Mouse (Mus musculus): ENCODE data around the gene Csnk2a2. TPM values are rescaled to one million over a fixed set of nuclear protein-coding genes. Genes with fewer than 3 reads are reported as not detected.

The Csnk2a2 gene
- polyA plus RNA-seq, 1 experiment from 2014 or later, result 2.7 TPM

DNA sequence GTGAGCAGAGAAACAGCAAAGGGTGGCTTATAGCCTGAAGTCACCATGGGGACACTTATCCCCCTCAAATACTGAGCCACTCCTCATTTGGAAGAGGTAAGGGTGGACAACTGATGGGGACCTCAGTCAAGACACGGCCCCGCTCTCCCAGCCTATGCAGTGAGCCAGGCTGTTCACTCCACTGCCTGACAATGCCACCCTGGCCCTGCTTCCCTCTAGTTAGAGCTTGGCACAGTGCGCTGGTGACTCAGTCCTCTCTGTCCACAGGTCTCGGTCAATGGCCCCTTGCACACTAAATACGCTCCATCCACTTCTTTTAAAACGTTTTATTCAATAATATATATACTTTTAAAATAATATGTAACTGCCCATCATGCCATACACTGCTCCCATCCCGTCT lies 42.2 kb downstream of the Csnk2a2 start:
- Histone ChIP-seq H3K27ac (ENCODE audit: low read length) (no peak overlapping the region), H3K36me3 (ENCODE audit: control insufficient read depth, insufficient read depth) (peaks cover 8% of the 10 kb centered on the region)
- 69% methylated on average over 7 of the region's 7 CpGs for WGBS (ENCODE audit: insufficient replicate concordance)

DNA sequence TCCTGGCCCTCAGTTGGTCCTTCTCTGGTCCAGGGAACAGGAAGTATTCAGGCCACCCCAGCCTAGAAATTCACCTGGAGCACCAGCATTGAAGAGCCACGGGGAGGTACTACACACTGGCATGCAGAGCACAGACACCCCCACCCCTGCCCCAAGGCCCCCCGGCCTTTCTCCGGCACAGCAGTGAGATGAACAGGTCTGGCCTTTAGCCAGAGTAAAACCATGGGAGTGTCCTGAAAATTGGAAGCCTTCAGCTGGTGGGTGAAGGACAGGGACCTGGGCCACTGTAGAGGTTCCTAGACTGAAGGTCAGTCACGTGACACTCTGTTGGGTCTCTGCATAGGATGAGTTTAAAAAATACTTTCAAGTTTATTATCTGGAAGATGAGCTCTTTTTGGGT lies 44.8 kb downstream of the Csnk2a2 start:
- no peak overlapping the region for H3K9ac ChIP-seq (ENCODE audit: low read depth, low read length)
- H3K27me3 ChIP-seq (ENCODE audit: control insufficient read depth, insufficient read depth, low read depth, low read length), result no peaks in the 10 kb centered on the region
- H3K4me3 ChIP-seq (ENCODE audit: low read depth, low read length), result no peak overlapping the region
- H3K9me3 ChIP-seq (replicated peaks; ENCODE audit: control insufficient read depth, low read length), result no peaks in the 10 kb centered on the region
- ATAC-seq (ENCODE audit: low read depth), result no peak
- 79% methylated on average over 4 of the region's 4 CpGs for WGBS (ENCODE audit: insufficient replicate concordance)
- peaks cover 16% of the 10 kb centered on the region for H3K4me1 ChIP-seq (ENCODE audit: control insufficient read depth, low read depth, low read length)
- H3K36me3 ChIP-seq (ENCODE audit: control insufficient read depth, insufficient read depth), result no peaks in the 10 kb centered on the region
- no peak overlapping the region for H3K4me2 ChIP-seq (ENCODE audit: low read depth, low read length)
- no peak overlapping the region for H3K27ac ChIP-seq (ENCODE audit: low read length)

More for the DNA sequence above, 42.2 kb downstream of the Csnk2a2 start:
- Histone ChIP-seq H3K4me2 (ENCODE audit: low read depth, low read length) (no peak overlapping the region), H3K27me3 (ENCODE audit: control insufficient read depth, insufficient read depth, low read depth, low read length) (no peaks in the 10 kb centered on the region), H3K9me3 (replicated peaks; ENCODE audit: control insufficient read depth, low read length) (no peaks in the 10 kb centered on the region), H3K9ac (ENCODE audit: low read depth, low read length) (no peak overlapping the region), H3K4me3 (ENCODE audit: low read depth, low read length) (no peak overlapping the region), H3K4me1 (ENCODE audit: control insufficient read depth, low read depth, low read length) (no peaks in the 10 kb centered on the region)
- no peak for ATAC-seq (ENCODE audit: low read depth)

DNA sequence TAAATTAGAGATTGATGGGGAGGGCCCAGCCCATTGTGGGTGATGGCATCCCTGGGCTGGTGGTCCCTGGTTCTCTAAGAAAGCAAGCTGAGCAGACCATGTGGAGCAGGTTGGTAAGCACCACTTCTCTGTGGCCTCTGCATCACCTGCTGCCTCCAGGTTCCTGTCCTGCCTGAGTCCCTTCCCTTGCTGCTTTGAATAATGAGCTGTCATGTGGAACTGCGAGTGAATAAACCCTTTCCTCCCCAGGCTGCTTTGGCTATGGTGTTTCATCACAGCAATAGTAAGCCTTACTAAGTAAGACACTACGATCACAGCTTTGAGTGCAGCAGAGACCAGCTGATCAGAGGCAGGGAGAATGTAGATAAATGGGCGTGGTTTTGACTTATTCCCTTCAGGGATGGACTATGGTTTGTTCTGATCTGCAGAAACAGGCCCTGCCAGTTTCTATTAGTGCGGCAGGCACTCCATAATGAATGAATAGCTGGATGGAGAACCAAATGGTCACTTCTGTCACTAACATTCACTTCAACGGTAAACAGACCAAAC lies 48.3 kb downstream of the Csnk2a2 start:
- Histone ChIP-seq H3K27me3 (ENCODE audit: control insufficient read depth, insufficient read depth, low read depth, low read length) (no peaks in the 10 kb centered on the region), H3K4me2 (ENCODE audit: low read depth, low read length) (no peak overlapping the region), H3K4me3 (ENCODE audit: low read depth, low read length) (no peak overlapping the region), H3K9ac (ENCODE audit: low read depth, low read length) (no peak overlapping the region), H3K27ac (ENCODE audit: low read length) (no peak overlapping the region), H3K4me1 (ENCODE audit: control insufficient read depth, low read depth, low read length) (peaks cover 23% of the 10 kb centered on the region), H3K9me3 (replicated peaks; ENCODE audit: control insufficient read depth, low read length) (no peaks in the 10 kb centered on the region), H3K36me3 (ENCODE audit: control insufficient read depth, insufficient read depth) (no peaks in the 10 kb centered on the region)
- 30% methylated on average over 5 of the region's 5 CpGs for WGBS (ENCODE audit: insufficient replicate concordance)
- ATAC-seq (ENCODE audit: low read depth), result no peak

DNA sequence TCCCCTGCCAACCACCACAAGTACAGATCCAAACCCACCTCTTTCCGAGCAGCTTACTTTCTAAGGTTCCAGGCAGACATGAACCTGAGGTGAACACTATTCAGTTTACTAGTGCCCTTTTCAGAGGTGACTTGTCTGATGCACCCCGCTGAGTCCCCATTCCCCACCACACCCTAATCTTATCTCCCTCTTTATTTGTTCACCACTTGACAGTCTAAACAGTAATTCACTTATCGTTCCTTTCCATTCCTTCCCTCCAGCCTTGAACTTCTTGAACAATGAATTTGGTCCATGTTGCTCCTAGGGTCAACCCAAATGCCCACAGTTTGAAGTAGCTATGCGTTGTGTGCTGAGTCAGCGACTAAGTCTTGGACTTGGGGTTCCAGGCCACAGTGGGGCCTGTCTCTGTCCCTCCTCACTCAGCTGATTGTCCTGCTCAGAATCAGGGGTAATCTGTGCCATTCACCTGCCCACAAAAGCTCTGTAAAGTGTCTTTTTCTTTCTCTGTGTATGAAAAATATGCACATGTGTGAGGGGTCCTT lies 49.6 kb downstream of the Csnk2a2 start:
- H3K9ac ChIP-seq (ENCODE audit: low read depth, low read length), result no peak overlapping the region
- H3K4me3 ChIP-seq (ENCODE audit: low read depth, low read length), result no peak overlapping the region
- peak; percentile 62 for ATAC-seq (ENCODE audit: low read depth)
- no peak overlapping the region for H3K27ac ChIP-seq (ENCODE audit: low read length)
- no peaks in the 10 kb centered on the region for H3K36me3 ChIP-seq (ENCODE audit: control insufficient read depth, insufficient read depth)
- peak overlapping the region; percentile 30; the same call in 1 of the 2 replicates for H3K4me2 ChIP-seq (ENCODE audit: low read depth, low read length)
- H3K27me3 ChIP-seq (ENCODE audit: control insufficient read depth, insufficient read depth, low read depth, low read length), result no peaks in the 10 kb centered on the region
- no peaks in the 10 kb centered on the region for H3K9me3 ChIP-seq (replicated peaks; ENCODE audit: control insufficient read depth, low read length)
- whole genome bisulfite sequencing (ENCODE audit: insufficient replicate concordance), result 29% methylated on average over 5 of the region's 5 CpGs
- H3K4me1 ChIP-seq (ENCODE audit: control insufficient read depth, low read depth, low read length), result peaks cover 23% of the 10 kb centered on the region

DNA sequence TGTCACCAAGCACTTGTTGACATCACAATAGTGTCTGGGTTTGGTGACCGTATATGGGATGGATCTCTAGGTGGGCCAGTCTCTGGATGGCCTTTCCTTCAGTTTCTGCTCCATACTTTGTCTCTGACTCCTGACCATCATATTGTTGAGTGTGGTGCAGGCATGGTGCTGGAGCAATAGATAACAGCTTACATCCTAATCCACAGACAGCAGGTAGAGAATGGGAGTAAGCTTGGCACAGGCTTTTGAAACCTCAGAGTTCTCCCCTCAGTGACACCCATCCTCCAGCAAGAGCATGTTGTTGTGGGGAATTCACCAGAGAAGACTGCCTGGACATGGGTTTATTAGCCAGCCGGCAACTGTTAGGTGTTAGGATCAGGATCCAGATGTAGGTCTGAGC lies 50.4 kb downstream of the Csnk2a2 start:
- no peak for ATAC-seq (ENCODE audit: low read depth)
- Histone ChIP-seq H3K4me3 (ENCODE audit: low read depth, low read length) (no peak overlapping the region), H3K36me3 (ENCODE audit: control insufficient read depth, insufficient read depth) (no peaks in the 10 kb centered on the region), H3K9me3 (replicated peaks; ENCODE audit: control insufficient read depth, low read length) (no peaks in the 10 kb centered on the region), H3K27me3 (ENCODE audit: control insufficient read depth, insufficient read depth, low read depth, low read length) (no peaks in the 10 kb centered on the region), H3K27ac (ENCODE audit: low read length) (no peak overlapping the region), H3K4me2 (ENCODE audit: low read depth, low read length) (no peak overlapping the region), H3K4me1 (ENCODE audit: control insufficient read depth, low read depth, low read length) (peaks cover 23% of the 10 kb centered on the region), H3K9ac (ENCODE audit: low read depth, low read length) (no peak overlapping the region)
- whole genome bisulfite sequencing (ENCODE audit: insufficient replicate concordance), result 63% methylated on average over 2 of the region's 2 CpGs

DNA sequence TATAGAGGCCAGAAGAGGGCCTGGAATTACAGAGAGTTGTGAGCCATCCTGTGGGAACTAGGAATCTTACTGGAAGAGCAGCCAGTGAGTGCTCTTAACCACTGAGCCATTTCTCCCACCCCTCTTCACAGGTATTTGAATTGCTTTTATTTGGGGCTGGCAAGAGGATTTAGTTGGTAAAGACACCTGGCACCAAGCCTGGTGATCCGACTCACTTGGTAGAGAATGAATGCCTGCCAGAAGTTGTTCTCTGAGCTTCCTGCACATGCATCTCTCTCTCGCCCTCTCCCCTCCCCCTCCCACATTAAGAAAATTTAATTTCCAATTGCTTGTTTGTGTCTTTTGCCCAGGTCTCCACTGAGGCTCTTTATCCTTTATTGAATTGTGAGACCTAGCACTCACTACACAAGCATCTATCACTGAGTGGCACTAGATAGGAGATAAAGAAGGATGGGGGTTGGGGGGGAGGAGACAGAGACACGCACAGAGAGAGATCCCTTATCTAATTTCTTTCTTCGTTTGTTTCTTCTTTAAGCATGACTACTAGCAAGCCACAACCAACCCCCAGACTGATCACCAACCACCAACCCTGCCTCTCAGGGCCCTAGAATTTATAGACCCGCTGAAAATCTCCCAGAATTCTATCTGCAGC lies 52.4 kb downstream of the Csnk2a2 start:
- Histone ChIP-seq H3K27me3 (ENCODE audit: control insufficient read depth, insufficient read depth, low read depth, low read length) (no peaks in the 10 kb centered on the region), H3K36me3 (ENCODE audit: control insufficient read depth, insufficient read depth) (no peaks in the 10 kb centered on the region), H3K9me3 (replicated peaks; ENCODE audit: control insufficient read depth, low read length) (no peaks in the 10 kb centered on the region), H3K9ac (ENCODE audit: low read depth, low read length) (no peak overlapping the region), H3K27ac (ENCODE audit: low read length) (no peak overlapping the region), H3K4me3 (ENCODE audit: low read depth, low read length) (no peak overlapping the region), H3K4me1 (ENCODE audit: control insufficient read depth, low read depth, low read length) (peaks cover 35% of the 10 kb centered on the region), H3K4me2 (ENCODE audit: low read depth, low read length) (no peak overlapping the region)
- no peak for ATAC-seq (ENCODE audit: low read depth)
- WGBS (ENCODE audit: insufficient replicate concordance), result 35% methylated on average over 5 of the region's 5 CpGs

DNA sequence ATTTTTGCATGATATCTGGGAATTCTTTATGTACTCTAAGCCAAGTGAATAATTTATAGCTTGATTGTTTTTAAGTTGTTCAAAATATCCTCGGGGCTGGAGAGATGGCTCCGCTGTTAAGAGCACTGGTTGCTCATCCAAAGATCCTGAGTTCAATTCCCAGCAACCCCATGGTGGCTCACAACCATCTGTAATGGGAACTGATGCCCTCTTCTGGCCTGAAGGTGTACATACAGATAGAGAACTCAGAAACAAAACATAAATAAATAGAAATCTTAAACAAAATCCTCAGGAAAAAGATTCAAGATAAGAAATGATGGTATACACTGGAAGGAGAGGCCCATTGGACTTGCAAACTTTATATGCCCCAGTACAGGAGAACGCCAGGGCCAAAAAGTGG lies 53.9 kb downstream of the Csnk2a2 start:
- Histone ChIP-seq H3K4me2 (ENCODE audit: low read depth, low read length) (no peak overlapping the region), H3K27ac (ENCODE audit: low read length) (no peak overlapping the region), H3K4me3 (ENCODE audit: low read depth, low read length) (no peak overlapping the region), H3K27me3 (ENCODE audit: control insufficient read depth, insufficient read depth, low read depth, low read length) (no peaks in the 10 kb centered on the region), H3K36me3 (ENCODE audit: control insufficient read depth, insufficient read depth) (no peaks in the 10 kb centered on the region), H3K4me1 (ENCODE audit: control insufficient read depth, low read depth, low read length) (peaks cover 29% of the 10 kb centered on the region), H3K9me3 (replicated peaks; ENCODE audit: control insufficient read depth, low read length) (no peaks in the 10 kb centered on the region), H3K9ac (ENCODE audit: low read depth, low read length) (no peak overlapping the region)
- WGBS (ENCODE audit: insufficient replicate concordance), result 78% methylated on average over 3 of the region's 3 CpGs
- ATAC-seq (ENCODE audit: low read depth), result no peak

DNA sequence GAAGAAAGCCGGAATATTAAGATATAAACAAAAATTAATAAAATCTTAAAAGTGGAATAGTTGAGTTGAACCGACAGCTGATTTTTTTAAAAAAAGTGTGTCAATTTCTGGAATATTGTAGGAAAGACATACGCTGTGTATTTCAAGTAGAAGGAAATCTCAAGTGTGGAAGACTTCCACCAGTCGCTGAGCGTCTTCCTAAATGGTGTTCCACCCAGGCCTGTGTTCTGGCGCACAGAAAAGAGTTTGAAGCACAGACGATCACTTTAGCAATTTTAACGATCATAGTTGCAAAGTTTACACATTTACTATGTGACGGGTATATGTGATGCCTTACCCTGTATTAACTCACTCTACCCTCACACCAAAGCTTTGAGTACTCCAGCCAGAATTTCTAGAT lies 54.4 kb downstream of the Csnk2a2 start:
- no peak overlapping the region for H3K9ac ChIP-seq (ENCODE audit: low read depth, low read length)
- WGBS (ENCODE audit: insufficient replicate concordance), result 89% methylated on average over 9 of the region's 9 CpGs
- H3K4me3 ChIP-seq (ENCODE audit: low read depth, low read length), result peak overlapping the region; percentile 96; the same call in 1 of the 2 replicates
- H3K4me2 ChIP-seq (ENCODE audit: low read depth, low read length), result peak overlapping the region; percentile 74
- H3K4me1 ChIP-seq (ENCODE audit: control insufficient read depth, low read depth, low read length), result peaks cover 28% of the 10 kb centered on the region
- H3K9me3 ChIP-seq (replicated peaks; ENCODE audit: control insufficient read depth, low read length), result no peaks in the 10 kb centered on the region
- no peaks in the 10 kb centered on the region for H3K27me3 ChIP-seq (ENCODE audit: control insufficient read depth, insufficient read depth, low read depth, low read length)
- H3K36me3 ChIP-seq (ENCODE audit: control insufficient read depth, insufficient read depth), result no peaks in the 10 kb centered on the region
- no peak for ATAC-seq (ENCODE audit: low read depth)
- H3K27ac ChIP-seq (ENCODE audit: low read length), result no peak overlapping the region

DNA sequence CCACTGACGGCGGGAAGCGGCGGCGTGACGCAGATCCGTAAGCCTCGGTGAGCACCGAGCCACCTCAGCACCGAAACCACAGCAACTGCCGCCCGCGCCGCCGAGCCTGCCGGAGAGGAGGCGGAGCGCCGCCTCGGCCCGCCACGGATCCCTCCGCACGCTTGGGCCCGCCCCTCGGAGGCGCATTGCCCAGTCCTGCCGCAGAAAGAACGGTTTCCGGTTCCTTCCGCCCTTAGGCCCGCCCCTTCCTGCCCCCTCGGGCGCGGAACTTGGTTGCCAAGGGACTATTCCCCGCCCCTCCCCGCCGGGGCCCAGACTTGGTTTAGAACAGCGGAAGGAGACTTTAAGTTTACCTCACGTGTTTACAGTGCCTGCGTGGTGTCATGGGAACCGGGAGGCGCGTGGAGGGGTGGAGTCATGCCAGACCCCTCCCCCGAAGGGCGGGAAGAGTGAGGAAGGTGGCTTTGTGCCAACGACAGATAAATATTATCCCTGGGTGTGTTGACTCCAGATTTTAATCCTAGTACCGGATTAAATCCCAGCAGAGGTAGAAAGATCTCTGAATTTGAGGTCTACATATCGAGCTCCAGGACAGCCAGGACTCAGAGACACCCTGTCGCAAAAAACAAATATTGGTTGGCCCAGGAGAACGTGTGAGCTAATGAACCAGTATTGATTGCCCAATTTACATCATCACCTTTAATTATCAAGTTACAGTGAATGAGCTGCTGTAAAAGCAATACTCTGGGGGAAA lies 55.0 kb downstream of the Csnk2a2 start, which contains the start of gene Cfap20:
Gene Cfap20 (minus strand): TSS at position 184 of the 754 bp plus-strand sequence.
- H3K27me3 ChIP-seq (ENCODE audit: control insufficient read depth, insufficient read depth, low read depth, low read length), result no peaks in the 10 kb centered on the region
- peak within 1 kb of the TSS; percentile 74 for H3K4me2 ChIP-seq (ENCODE audit: low read depth, low read length)
- peaks cover 22% of the 10 kb centered on the region for H3K4me1 ChIP-seq (ENCODE audit: control insufficient read depth, low read depth, low read length)
- no peaks in the 10 kb centered on the region for H3K9me3 ChIP-seq (replicated peaks; ENCODE audit: control insufficient read depth, low read length)
- peak; percentile 97 for ATAC-seq (ENCODE audit: low read depth)
- under 1% methylated on average over 50 of the region's 51 CpGs for WGBS (ENCODE audit: insufficient replicate concordance)
- peak within 1 kb of the TSS; percentile 96 for H3K4me3 ChIP-seq (ENCODE audit: low read depth, low read length)
- no peaks in the 10 kb centered on the region for H3K36me3 ChIP-seq (ENCODE audit: control insufficient read depth, insufficient read depth)
- H3K27ac ChIP-seq (ENCODE audit: low read length), result peak within 1 kb of the TSS; percentile 90
- H3K9ac ChIP-seq (ENCODE audit: low read depth, low read length), result peak within 1 kb of the TSS; percentile 88

Measured in liver, embryonic 16.5 days (tissue).